Mouse (Mus musculus) gastrocnemius, adult 8-10 months (tissue): ENCODE data around the gene Dscam. TPM values are rescaled to one million over a fixed set of nuclear protein-coding genes. Genes with fewer than 3 reads are reported as not detected.

Source experiments
- DNase-seq, 2 experiments: peaks; one replicate each; pipeline ENCODE4 v3.0.0; 2022; ENCODE audit warnings: low spot score in 2 of 2
- total RNA-seq, 4 experiments: library from RNA; stranded (reverse); gene quantifications; 2 replicates each; pipeline ENCODE4 v1.2.4; 2022

Dscam gene
- total RNA-seq, 4 experiments from 2014 or later, result 0.02 to 0.11 (median 0.04) TPM; not detected in 1

GRCm38 (mm10) chr16:96671603-96672374, 498.8 kb downstream of the Dscam start:
- no peak for DNase-seq

GRCm38 (mm10) chr16:96669706-96670105, 500.8 kb downstream of the Dscam start:
- DNase-seq, result no peak

- no peak for DNase-seq
Measured at GRCm38 (mm10) chr16:96668478-96668877, 502.1 kb downstream of the Dscam start.

GRCm38 (mm10) chr16:96661073-96661472, 509.5 kb downstream of the Dscam start:
- DNase-seq, result no peak

- DNase-seq, result no peak
Measured at GRCm38 (mm10) chr16:96659275-96659674, 511.3 kb downstream of the Dscam start.

- DNase-seq, result no peak
Measured at GRCm38 (mm10) chr16:96655548-96655947, 515.0 kb downstream of the Dscam start.

GRCm38 (mm10) chr16:96654054-96654453, 516.5 kb downstream of the Dscam start:
- no peak for DNase-seq

- DNase-seq, result no peak
Measured at GRCm38 (mm10) chr16:96651444-96651843, 519.1 kb downstream of the Dscam start.

- no peak for DNase-seq
Measured at GRCm38 (mm10) chr16:96640101-96640500, 530.5 kb downstream of the Dscam start.

- no peak for DNase-seq
Measured at GRCm38 (mm10) chr16:96635916-96636315, 534.6 kb downstream of the Dscam start.

GRCm38 (mm10) chr16:96634791-96635143, 535.8 kb downstream of the Dscam start:
- no peak for DNase-seq

GRCm38 (mm10) chr16:96634097-96634790, 536.3 kb downstream of the Dscam start:
- no peak for DNase-seq

- no peak for DNase-seq
Measured at GRCm38 (mm10) chr16:96630241-96630640, 540.3 kb downstream of the Dscam start.

- no peak for DNase-seq
Measured at GRCm38 (mm10) chr16:96629623-96630022, 540.9 kb downstream of the Dscam start.

- no peak for DNase-seq
Measured at GRCm38 (mm10) chr16:96625468-96625867, 545.1 kb downstream of the Dscam start.

- no peak for DNase-seq
Measured at GRCm38 (mm10) chr16:96624570-96625411, 545.8 kb downstream of the Dscam start.

GRCm38 (mm10) chr16:96620861-96621260, 549.7 kb downstream of the Dscam start:
- DNase-seq, result no peak

GRCm38 (mm10) chr16:96620402-96620801, 550.1 kb downstream of the Dscam start:
- peak; percentile 65 to 66 for DNase-seq

- no peak for DNase-seq
Measured at GRCm38 (mm10) chr16:96617772-96618171, 552.8 kb downstream of the Dscam start.

- no peak for DNase-seq
Measured at GRCm38 (mm10) chr16:96613275-96613674, 557.3 kb downstream of the Dscam start.

GRCm38 (mm10) chr16:96610806-96611205, 559.7 kb downstream of the Dscam start:
- DNase-seq, result no peak

GRCm38 (mm10) chr16:96602206-96602605, 568.3 kb downstream of the Dscam start:
- DNase-seq, result no peak
